Mouse (Mus musculus) lung, embryonic 16.5 days (tissue): ENCODE measurements around the gene Ehd3. TPM values are rescaled to one million over a fixed set of nuclear protein-coding genes. Genes with fewer than 3 reads are reported as not detected.

Experiments used
- ATAC-seq: fragments of 200-750 bp; cut with Nextera tagmentation; 2 replicates; pipeline ENCODE4 v1.8.0; 2017; ENCODE audit warnings: low read depth, mild to moderate bottlenecking, moderate library complexity
- H3K27ac ChIP-seq: fragments of 300-500 bp; sonication (generic); 2 replicates; pipeline ENCODE4 v1.5.1; 2014; ENCODE audit warnings: mild to moderate bottlenecking, control low read depth, low read length
- H3K27me3 ChIP-seq: fragments of 300-500 bp; sonication (generic); 2 replicates; pipeline ENCODE4 v1.6.1; 2014; ENCODE audit warnings: low read depth, low read length, mixed read lengths; ENCODE audit not compliant: control insufficient read depth, insufficient read depth
- H3K36me3 ChIP-seq: fragments of 300-500 bp; sonication (generic); 2 replicates; pipeline ENCODE4 v1.6.1; 2014; ENCODE audit warnings: low read length; ENCODE audit not compliant: control insufficient read depth, insufficient read depth
- H3K4me1 ChIP-seq: fragments of 300-500 bp; sonication (generic); replicated peaks from 2 replicates; pipeline ENCODE4 v1.6.1; 2014; ENCODE audit warnings: low read length, mixed read lengths; ENCODE audit not compliant: control insufficient read depth, insufficient read depth
- H3K4me2 ChIP-seq: fragments of 300-500 bp; sonication (generic); 2 replicates; pipeline ENCODE4 v1.6.1; 2014; ENCODE audit warnings: low read depth, low read length, control low read depth
- H3K4me3 ChIP-seq: fragments of 300-500 bp; sonication (generic); 2 replicates; pipeline ENCODE4 v1.5.1; 2014; ENCODE audit warnings: mild to moderate bottlenecking, low read length, control low read depth
- H3K9ac ChIP-seq: fragments of 300-500 bp; sonication (generic); 2 replicates; pipeline ENCODE4 v1.6.1; 2014; ENCODE audit warnings: low read length, control low read depth
- H3K9me3 ChIP-seq: fragments of 300-500 bp; sonication (generic); 2 replicates; pipeline ENCODE4 v1.6.1; 2016; ENCODE audit warnings: low read length; ENCODE audit not compliant: control insufficient read depth
- WGBS: fragments of 180-500 bp; shearing (Covaris S2); extraction: QIAGEN DNeasy Blood & Tissue Kit; methylation state at CpG from one replicate; pipeline ENCODE4 v1.1.7; 2014; 5-methylcytosine and 5-hydroxymethylcytosine counted together
- polyA plus RNA-seq: library from polyadenylated mRNA; unstranded; fragments of >200 nt; fragmentation: Nextera tagmentation; extraction: Ambion mirVana; gene quantifications from 2 replicates; pipeline ENCODE4 v1.2.1, GENCODE M21; 2015

The Ehd3 gene
- 14.1 and 15.4 TPM in 2 replicates for polyA plus RNA-seq

GRCm38 (mm10) chr17:73803521-73804184, at the start of gene Ehd3:
Ehd3 (plus strand) TSS chr17:73804134.
- no peak within 1 kb of the TSS for H3K27ac ChIP-seq
- no peaks in the 10 kb centered on the region for H3K9me3 ChIP-seq
- no peak for ATAC-seq

DNA sequence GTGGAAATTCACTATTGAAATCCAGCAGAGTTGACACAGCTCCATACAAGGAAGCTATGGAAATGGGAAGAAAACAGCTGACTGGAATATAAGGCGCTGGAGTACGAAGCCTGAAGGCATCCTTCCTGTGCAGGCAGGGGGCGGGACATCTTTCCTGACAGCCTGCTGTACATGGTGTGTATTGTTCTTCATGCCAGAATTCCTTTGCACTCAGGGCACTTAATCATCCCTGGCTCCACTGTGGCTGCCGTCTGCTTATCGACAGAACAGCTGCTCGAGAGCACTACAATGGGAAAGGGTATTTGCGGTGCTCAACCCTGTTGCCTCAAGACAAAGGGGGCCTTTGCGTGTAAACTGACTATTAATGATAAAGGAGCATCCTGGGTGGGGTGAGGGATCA, 33.0 kb upstream of the Ehd3 start:
- no peak overlapping the region for H3K4me2 ChIP-seq
- 10% methylated on average over 8 of the region's 8 CpGs for WGBS
- peak; percentile 93 for ATAC-seq

More at GRCm38 (mm10) chr17:73803521-73804184, at the start of gene Ehd3:
- Histone ChIP-seq H3K9ac (peak within 1 kb of the TSS; percentile 66), H3K4me1 (peaks cover 5% of the 10 kb centered on the region), H3K4me3 (peak within 1 kb of the TSS; percentile 55), H3K27me3 (no peaks in the 10 kb centered on the region), H3K36me3 (no peaks in the 10 kb centered on the region), H3K4me2 (peak within 1 kb of the TSS; percentile 61)
- WGBS, result 86% methylated on average over 5 of the region's 5 CpGs

GRCm38 (mm10) chr17:73786642-73787311, 17.2 kb upstream of the Ehd3 start:
- 0 out of 2 replicates have a peak, but pooled peaks have one; percentile 28 for ATAC-seq
- Histone ChIP-seq H3K4me2 (no peak overlapping the region), H3K27ac (no peak overlapping the region), H3K36me3 (no peaks in the 10 kb centered on the region), H3K4me3 (no peak overlapping the region), H3K9me3 (no peaks in the 10 kb centered on the region), H3K9ac (no peak overlapping the region), H3K27me3 (no peaks in the 10 kb centered on the region), H3K4me1 (no peaks in the 10 kb centered on the region)
- 29% methylated on average over 8 of the region's 8 CpGs for WGBS

More for the DNA sequence above, 33.0 kb upstream of the Ehd3 start:
- H3K9me3 ChIP-seq, result no peaks in the 10 kb centered on the region
- H3K27me3 ChIP-seq, result no peaks in the 10 kb centered on the region
- H3K36me3 ChIP-seq, result no peaks in the 10 kb centered on the region
- no peak overlapping the region for H3K9ac ChIP-seq
- no peak overlapping the region for H3K27ac ChIP-seq
- no peak overlapping the region for H3K4me3 ChIP-seq
- H3K4me1 ChIP-seq, result peaks cover 8% of the 10 kb centered on the region; the same call in 1 of the 2 replicates

DNA sequence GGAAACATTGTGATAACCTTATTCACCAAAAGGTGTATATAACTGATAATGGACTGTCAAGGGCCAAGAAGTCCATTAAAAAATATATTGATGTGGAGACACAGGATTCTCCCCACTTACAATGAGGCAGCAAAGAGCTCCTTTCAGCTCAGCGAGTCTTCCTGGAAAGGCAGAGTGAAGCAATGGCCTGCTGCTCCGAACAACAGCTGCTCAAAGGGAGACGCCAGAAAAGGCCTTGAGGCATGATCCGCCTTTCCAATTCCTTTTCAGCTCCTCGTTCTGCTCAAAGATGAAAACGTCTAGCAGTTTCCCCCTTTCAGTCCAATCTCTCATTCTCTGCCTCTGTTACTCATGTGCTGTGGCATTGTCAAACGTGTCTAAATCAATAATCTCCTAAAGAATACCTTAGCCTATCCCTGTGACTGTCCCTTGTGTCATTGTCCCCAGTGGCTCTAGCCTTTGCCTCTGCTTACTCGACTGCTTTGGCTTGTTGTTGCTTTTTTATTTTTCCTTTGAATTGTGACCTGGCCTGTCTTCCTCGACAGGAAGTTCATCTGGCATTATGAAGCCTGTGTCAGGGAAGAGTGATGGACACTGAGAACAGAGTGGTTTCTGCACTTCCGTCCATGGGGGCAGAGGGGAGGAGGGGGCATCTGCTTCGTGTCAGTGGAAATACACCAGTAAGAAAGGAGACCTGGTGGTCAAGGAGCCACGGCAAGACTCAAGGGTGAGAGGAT, 13.5 kb upstream of the Ehd3 start:
- ATAC-seq, result no peak; the same call in 1 of the 2 replicates
- H3K27me3 ChIP-seq, result no peaks in the 10 kb centered on the region
- no peaks in the 10 kb centered on the region for H3K4me1 ChIP-seq
- H3K36me3 ChIP-seq, result no peaks in the 10 kb centered on the region
- 39% methylated on average over 12 of the region's 12 CpGs for WGBS
- no peak overlapping the region for H3K27ac ChIP-seq
- H3K9me3 ChIP-seq, result no peaks in the 10 kb centered on the region
- H3K9ac ChIP-seq, result no peak overlapping the region
- no peak overlapping the region for H3K4me2 ChIP-seq
- H3K4me3 ChIP-seq, result no peak overlapping the region

DNA sequence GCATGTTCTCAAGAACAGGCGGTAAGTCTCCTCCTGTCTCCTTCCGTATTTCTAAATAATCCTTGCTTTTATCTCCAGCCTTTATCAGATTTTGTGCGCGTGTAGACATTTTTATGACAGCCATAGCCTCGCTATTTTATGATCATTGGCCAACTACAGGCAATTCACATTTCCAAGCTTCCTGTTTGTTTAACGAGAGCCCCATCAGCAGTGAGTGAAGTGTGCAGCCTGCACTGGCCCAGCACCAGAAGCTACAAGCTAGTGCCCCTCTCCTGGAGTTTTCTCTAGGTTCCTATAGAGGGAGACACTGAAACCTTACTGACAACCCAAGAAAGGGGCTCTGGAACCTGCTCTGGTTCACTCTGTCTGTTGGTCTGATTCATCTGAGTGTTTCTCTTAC, 7.1 kb upstream of the Ehd3 start:
- no peak overlapping the region for H3K4me3 ChIP-seq
- no peaks in the 10 kb centered on the region for H3K36me3 ChIP-seq
- peak; percentile 80 for ATAC-seq
- H3K9me3 ChIP-seq, result no peaks in the 10 kb centered on the region
- H3K9ac ChIP-seq, result no peak overlapping the region
- H3K27me3 ChIP-seq, result no peaks in the 10 kb centered on the region
- no peak overlapping the region for H3K4me2 ChIP-seq
- no peak overlapping the region for H3K27ac ChIP-seq
- no peaks in the 10 kb centered on the region for H3K4me1 ChIP-seq
- 29% methylated on average over 6 of the region's 6 CpGs for WGBS

DNA sequence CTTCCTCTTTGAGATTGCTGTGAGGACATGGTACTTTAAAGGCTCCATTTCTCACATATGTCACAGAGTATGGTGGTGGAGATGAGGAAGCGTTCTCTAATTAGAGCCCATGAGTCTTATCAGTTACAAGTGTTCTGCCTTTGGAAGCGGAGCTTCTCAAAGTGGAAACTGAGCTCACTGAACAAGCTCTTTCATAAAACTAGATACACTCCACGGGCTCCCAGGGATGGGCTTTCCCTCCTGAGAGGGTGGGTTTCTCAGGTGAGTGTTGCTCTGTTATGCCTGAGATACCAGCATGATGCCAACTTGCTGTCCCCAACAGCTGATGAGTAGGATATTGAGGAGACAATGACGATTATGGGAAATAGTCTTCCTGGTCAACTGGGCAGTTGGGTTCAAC, 6.2 kb upstream of the Ehd3 start:
- Histone ChIP-seq H3K4me2 (no peak overlapping the region), H3K36me3 (no peaks in the 10 kb centered on the region), H3K4me3 (no peak overlapping the region), H3K9me3 (no peaks in the 10 kb centered on the region), H3K27ac (no peak overlapping the region), H3K4me1 (no peaks in the 10 kb centered on the region), H3K27me3 (no peaks in the 10 kb centered on the region), H3K9ac (no peak overlapping the region)
- ATAC-seq, result no peak
- WGBS, result 76% methylated on average over 4 of the region's 4 CpGs

DNA sequence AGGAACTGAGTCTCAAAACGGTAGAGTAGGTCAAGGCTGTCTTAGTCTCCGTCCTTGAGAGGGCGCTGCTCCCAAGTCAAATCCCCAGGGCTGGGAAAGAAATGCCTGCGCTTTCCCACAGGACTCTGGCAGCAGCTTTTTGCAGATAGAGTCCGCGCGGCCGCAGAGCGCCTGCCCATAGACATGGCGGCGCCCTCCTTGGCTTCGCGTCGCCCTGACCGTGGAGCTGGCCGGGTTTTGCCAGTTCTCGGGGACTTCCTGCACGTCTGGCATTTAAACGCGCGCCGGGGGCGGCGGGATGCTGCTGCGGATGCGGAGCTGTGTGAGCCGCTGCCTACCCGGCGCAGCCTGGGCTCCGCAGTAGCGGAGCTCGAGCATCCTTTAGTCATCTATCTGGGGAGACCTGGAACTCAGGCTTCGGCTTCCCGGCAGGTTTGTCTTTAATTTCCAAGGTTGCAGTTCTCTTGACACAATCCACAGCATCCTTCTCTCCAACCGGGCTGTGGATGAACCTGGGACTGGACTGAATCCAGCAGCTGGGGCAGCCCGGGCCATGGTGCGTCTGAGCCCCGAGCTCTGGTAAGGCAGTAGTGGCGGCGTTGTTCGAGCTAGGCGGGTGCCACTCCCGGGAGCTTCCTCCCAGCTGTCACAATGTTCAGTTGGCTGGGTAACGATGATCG, 798 bp downstream of the Ehd3 start:
- no peaks in the 10 kb centered on the region for H3K36me3 ChIP-seq
- WGBS, result under 1% methylated on average over 45 of the region's 45 CpGs

GRCm38 (mm10) chr17:73806331-73806730, 2.4 kb downstream of the Ehd3 start:
- H3K9me3 ChIP-seq, result no peaks in the 10 kb centered on the region
- no peak overlapping the region for H3K9ac ChIP-seq
- peaks cover 9% of the 10 kb centered on the region for H3K4me1 ChIP-seq
- H3K36me3 ChIP-seq, result no peaks in the 10 kb centered on the region
- H3K4me3 ChIP-seq, result no peak overlapping the region; the same call in 1 of the 2 replicates
- H3K27ac ChIP-seq, result no peak overlapping the region
- H3K4me2 ChIP-seq, result 0 out of 2 replicates have a peak overlapping the region, but pooled peaks have one; percentile 16
- H3K27me3 ChIP-seq, result no peaks in the 10 kb centered on the region
- 64% methylated on average over 6 of the region's 6 CpGs for WGBS
- no peak for ATAC-seq

More for the DNA sequence above, 798 bp downstream of the Ehd3 start:
- Histone ChIP-seq H3K27ac (no peak overlapping the region), H3K9ac (peak overlapping the region; percentile 66), H3K4me1 (peaks cover 9% of the 10 kb centered on the region), H3K4me3 (peak overlapping the region; percentile 55), H3K4me2 (peak overlapping the region; percentile 61), H3K27me3 (no peaks in the 10 kb centered on the region), H3K9me3 (no peaks in the 10 kb centered on the region)
- ATAC-seq, result peak; percentile 95
